Mouse (Mus musculus) neural tube, embryonic 10.5 days (tissue): ENCODE data around the gene Cacna2d2.

Source experiments
- DNase-seq: peaks from one replicate; pipeline ENCODE4 v3.0.0-alpha.2; 2017; ENCODE audit warnings: low spot score; ENCODE audit errors: extremely low spot score

Cacna2d2 gene

DNA sequence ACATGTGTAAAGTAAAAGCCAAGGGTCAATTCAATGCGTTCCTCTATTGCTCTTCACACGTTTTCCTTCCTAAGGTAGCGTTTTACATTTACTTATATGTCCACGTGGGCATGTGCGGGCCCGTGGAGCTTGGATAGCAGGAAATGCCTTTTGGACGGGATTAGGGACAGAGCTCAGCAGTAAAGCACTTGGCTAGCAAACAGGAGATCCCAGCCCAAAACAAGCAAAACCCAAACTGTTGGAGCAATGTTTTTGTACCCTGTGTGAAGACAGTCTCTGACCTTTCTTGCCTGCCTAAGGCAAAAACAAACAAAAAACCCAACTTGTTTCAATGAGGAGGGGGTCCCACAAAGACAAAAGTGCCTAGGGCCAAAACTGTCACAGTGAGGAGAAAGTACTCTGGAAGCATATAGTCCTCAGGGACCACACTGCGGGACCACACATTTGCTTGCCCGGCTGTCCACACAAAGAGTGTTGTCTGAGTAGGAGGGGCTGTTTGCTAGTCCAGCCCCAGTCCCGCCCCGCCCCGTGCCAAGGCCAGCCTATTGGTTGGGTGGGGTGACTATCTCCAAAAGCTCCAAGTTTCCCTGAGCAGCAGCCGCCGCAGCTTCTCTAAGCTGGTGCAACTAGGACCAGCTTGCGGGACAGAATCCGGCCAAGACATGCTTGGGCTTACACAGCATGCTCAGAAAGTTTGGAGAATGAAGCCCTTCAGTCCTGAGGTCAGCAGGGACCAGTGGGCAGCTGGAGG lies 177.1 kb downstream of the Cacna2d2 start, which contains the start of gene Hyal1:
TSS of gene Hyal1 (plus strand) at position 571 of the 751 bp plus-strand sequence.
- peak; percentile 83 for DNase-seq

DNA sequence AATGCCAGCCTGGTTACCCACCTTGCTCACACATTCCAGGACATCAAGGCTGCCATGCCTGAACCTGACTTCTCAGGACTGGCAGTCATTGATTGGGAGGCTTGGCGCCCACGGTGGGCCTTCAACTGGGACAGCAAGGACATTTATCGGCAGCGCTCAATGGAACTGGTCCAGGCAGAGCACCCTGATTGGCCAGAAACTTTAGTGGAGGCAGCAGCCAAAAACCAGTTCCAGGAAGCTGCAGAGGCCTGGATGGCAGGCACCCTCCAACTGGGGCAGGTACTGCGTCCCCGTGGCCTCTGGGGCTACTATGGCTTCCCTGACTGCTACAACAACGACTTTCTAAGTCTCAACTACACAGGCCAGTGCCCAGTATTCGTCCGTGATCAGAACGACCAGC lies 178.5 kb downstream of the Cacna2d2 start:
- DNase-seq, result no peak

DNA sequence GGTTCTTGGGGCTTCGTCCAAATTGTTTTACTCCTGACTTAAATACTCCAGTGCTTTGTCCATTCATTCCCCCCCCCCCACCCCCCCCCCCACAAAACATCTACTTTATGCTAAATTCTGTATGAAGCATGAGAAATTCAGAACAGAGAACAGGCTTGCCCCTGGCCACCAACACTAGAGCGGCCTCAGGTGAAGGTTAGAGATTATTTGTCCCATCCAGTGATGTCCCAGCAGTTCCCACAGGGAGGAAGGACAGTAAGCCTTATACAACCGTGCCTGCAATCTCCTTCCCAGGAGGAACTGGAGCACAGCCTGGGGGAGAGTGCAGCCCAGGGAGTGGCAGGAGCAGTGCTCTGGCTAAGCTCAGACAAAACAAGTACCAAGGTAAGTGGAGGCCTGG lies 179.2 kb downstream of the Cacna2d2 start, which contains the start of gene Naa80:
TSS of gene Naa80 (plus strand) at position 301 of the 400 bp plus-strand sequence.
- DNase-seq, result no peak
